In the genomic region with DNA sequence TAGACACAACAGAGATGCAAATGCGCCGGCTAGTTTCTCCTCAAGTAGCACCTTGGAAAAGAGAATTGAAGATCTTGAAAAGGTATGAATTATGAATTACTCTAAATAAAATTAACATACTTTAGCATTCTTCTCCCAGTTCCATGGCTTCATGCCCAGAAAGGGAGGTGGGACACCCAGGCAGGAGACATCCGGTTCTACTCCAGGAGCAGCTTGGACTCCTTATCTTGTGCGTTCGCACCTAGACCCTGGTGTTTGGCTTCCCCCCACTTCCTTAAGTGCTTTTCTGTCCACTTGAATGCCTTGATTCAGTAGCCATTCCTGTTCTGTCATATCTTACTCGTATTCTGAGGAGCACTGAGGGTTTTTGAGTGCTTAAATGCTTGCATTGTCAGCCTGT, we compare ENCODE assay signal across 23 mouse cellular contexts.
A peak's percentile ranks its signal among the peaks of the same experiment; 100 is the strongest.
DNase-seq lines count a peak whose midpoint lies in the region; ATAC-seq and TF ChIP-seq lines count a peak whose summit lies in the region.
"Had no signal": no experiment of that assay in that cellular context is flagged by ENCODE, and none has a peak within 500 bp of the region (broad histone marks: within the 10 kb centered on the region; RNA-seq: fewer than 3 reads in every experiment).

No protein-coding gene starts in this region.

- H3K36me3 ChIP-seq in liver, embryonic 16.5 days (ENCODE audit: control insufficient read depth, insufficient read depth): no peaks in the 10 kb centered on the region
- H3K36me3 ChIP-seq in liver, embryonic 11.5 days (ENCODE audit: control insufficient read depth, insufficient read depth, low read length): peaks cover 2% of the 10 kb centered on the region; the same call in 1 of the 2 replicates
- 0 out of 2 replicates have a peak, but pooled peaks cover 2% of the 10 kb centered on the region for H3K36me3 ChIP-seq in lung, embryonic 16.5 days (ENCODE audit: control insufficient read depth, insufficient read depth, low read length)
- no peaks in the 10 kb centered on the region for H3K36me3 ChIP-seq in stomach, postnatal 0 days (ENCODE audit: control insufficient read depth, insufficient read depth, low read length)
- H3K36me3 ChIP-seq: embryonic facial prominence, embryonic 13.5 days had no signal

- H3K27ac ChIP-seq in liver, embryonic 16.5 days (ENCODE audit: low read length): peak overlapping the region; percentile 51
- no peak overlapping the region for H3K27ac ChIP-seq in liver, embryonic 11.5 days (ENCODE audit: low read depth, low read length)
- peak overlapping the region; percentile 92 for H3K27ac ChIP-seq in lung, embryonic 16.5 days (ENCODE audit: low read length)
- H3K27ac ChIP-seq in stomach, postnatal 0 days (replicated peaks): peak overlapping the region; percentile 40; the same call in 1 of the 2 replicates
- H3K27ac ChIP-seq: embryonic facial prominence, embryonic 13.5 days; forebrain, embryonic 13.5 days; hindbrain, postnatal 0 days had no signal

- no peak for TF ChIP-seq CTCF in stomach, postnatal 0 days (IDR thresholded peaks at IDR 0.05; ENCODE audit: low read depth)

- 78% methylated on average over 6 of the region's 6 CpGs for WGBS in liver, embryonic 16.5 days (ENCODE audit: insufficient replicate concordance)
- WGBS in liver, embryonic 11.5 days: 83% methylated on average over 6 of the region's 6 CpGs
- WGBS in lung, embryonic 16.5 days: 40% methylated on average over 6 of the region's 6 CpGs
- WGBS in stomach, postnatal 0 days: 57% methylated on average over 6 of the region's 6 CpGs

- TF ChIP-seq EP300 in stomach, postnatal 0 days (optimal IDR thresholded peaks at IDR 0.05): no peak

- H3K27me3 ChIP-seq in liver, embryonic 16.5 days (ENCODE audit: control insufficient read depth, insufficient read depth, low read depth, low read length): no peaks in the 10 kb centered on the region
- H3K27me3 ChIP-seq in liver, embryonic 11.5 days (replicated peaks; ENCODE audit: control insufficient read depth, insufficient read depth, low read length): no peaks in the 10 kb centered on the region
- no peaks in the 10 kb centered on the region for H3K27me3 ChIP-seq in lung, embryonic 16.5 days (ENCODE audit: control insufficient read depth, insufficient read depth, low read depth, low read length)
- no peaks in the 10 kb centered on the region for H3K27me3 ChIP-seq in stomach, postnatal 0 days (ENCODE audit: control insufficient read depth, insufficient read depth, low read length)
- H3K27me3 ChIP-seq: CH12.LX; embryonic facial prominence, embryonic 13.5 days; forebrain, embryonic 13.5 days; Patski had no signal

- H3K4me2 ChIP-seq in liver, embryonic 16.5 days (ENCODE audit: low read depth, low read length): no peak overlapping the region
- no peak overlapping the region for H3K4me2 ChIP-seq in liver, embryonic 11.5 days
- H3K4me2 ChIP-seq in lung, embryonic 16.5 days (ENCODE audit: low read depth, low read length): 0 out of 2 replicates have a peak overlapping the region, but pooled peaks have one; percentile 21
- no peak overlapping the region for H3K4me2 ChIP-seq in stomach, postnatal 0 days (replicated peaks; ENCODE audit: low read depth)
- H3K4me2 ChIP-seq: embryonic facial prominence, embryonic 13.5 days; forebrain, embryonic 13.5 days; midbrain, embryonic 11.5 days had no signal

- no peak for DNase-seq in liver, embryonic 11.5 days (ENCODE audit: low spot score)
- DNase-seq in lung, postnatal 25 days (ENCODE audit: low spot score): peak; percentile 28
- DNase-seq in stomach, postnatal 0 days (ENCODE audit: low spot score): no peak
- DNase-seq in spleen, adult 12 weeks (ENCODE audit: low spot score): no peak
- DNase-seq in embryo, embryonic 10.5 days (ENCODE audit: low spot score): no peak
- DNase-seq: B cell, adult 2 months; cerebellum, adult 11-12 months; cerebellum, postnatal 10 days; gastrocnemius, postnatal 36 days; kidney, postnatal 14 days; thymus, adult 18-20 months; thymus, postnatal 4 days had no signal

- H3K9me3 ChIP-seq in liver, embryonic 16.5 days (replicated peaks; ENCODE audit: control insufficient read depth, low read length): no peaks in the 10 kb centered on the region
- H3K9me3 ChIP-seq in liver, embryonic 11.5 days (ENCODE audit: control insufficient read depth, low read length): no peaks in the 10 kb centered on the region
- H3K9me3 ChIP-seq in lung, embryonic 16.5 days (ENCODE audit: control insufficient read depth, low read length): no peaks in the 10 kb centered on the region
- H3K9me3 ChIP-seq in stomach, postnatal 0 days (ENCODE audit: control insufficient read depth, low read length): no peaks in the 10 kb centered on the region
- H3K9me3 ChIP-seq: embryonic facial prominence, embryonic 13.5 days; forebrain, embryonic 13.5 days; G1E had no signal

- no peak overlapping the region for H3K4me3 ChIP-seq in liver, embryonic 16.5 days (ENCODE audit: low read depth, low read length)
- H3K4me3 ChIP-seq in liver, embryonic 11.5 days (ENCODE audit: low read depth, low read length): no peak overlapping the region
- H3K4me3 ChIP-seq in lung, embryonic 16.5 days (ENCODE audit: low read length): no peak overlapping the region
- no peak overlapping the region for H3K4me3 ChIP-seq in stomach, postnatal 0 days (ENCODE audit: low read depth, low read length)
- H3K4me3 ChIP-seq: embryonic facial prominence, embryonic 13.5 days; erythroblast, embryonic 14.5 days; forebrain, embryonic 13.5 days had no signal

- no peak for ATAC-seq in liver, embryonic 16.5 days (ENCODE audit: low read depth)
- no peak for ATAC-seq in liver, embryonic 11.5 days (replicated peaks; ENCODE audit: low FRiP score)
- ATAC-seq in lung, embryonic 16.5 days (ENCODE audit: low read depth): peak; percentile 81
- ATAC-seq in stomach, postnatal 0 days (ENCODE audit: low FRiP score, low TSS enrichment): no peak
- ATAC-seq: forebrain, embryonic 13.5 days; hindbrain, postnatal 0 days; intestine, embryonic 16.5 days; Patski had no signal

- no peak overlapping the region for H3K9ac ChIP-seq in liver, embryonic 16.5 days (ENCODE audit: low read depth, low read length)
- H3K9ac ChIP-seq in liver, embryonic 11.5 days (ENCODE audit: low read depth, low read length): no peak overlapping the region
- no peak overlapping the region for H3K9ac ChIP-seq in lung, embryonic 16.5 days (ENCODE audit: low read length)
- H3K9ac ChIP-seq in stomach, postnatal 0 days (ENCODE audit: low read length): no peak overlapping the region
- H3K9ac ChIP-seq: embryonic facial prominence, embryonic 13.5 days; forebrain, embryonic 13.5 days had no signal

- H3K4me1 ChIP-seq in liver, embryonic 16.5 days (ENCODE audit: control insufficient read depth, low read depth, low read length): no peaks in the 10 kb centered on the region
- H3K4me1 ChIP-seq in liver, embryonic 11.5 days (replicated peaks; ENCODE audit: control insufficient read depth, insufficient read depth, low read length): no peaks in the 10 kb centered on the region
- H3K4me1 ChIP-seq in lung, embryonic 16.5 days (replicated peaks; ENCODE audit: control insufficient read depth, insufficient read depth, low read length): peaks cover 16% of the 10 kb centered on the region
- H3K4me1 ChIP-seq in stomach, postnatal 0 days (replicated peaks; ENCODE audit: control insufficient read depth, insufficient read depth): no peaks in the 10 kb centered on the region
- H3K4me1 ChIP-seq: forebrain, embryonic 13.5 days had no signal
